Mouse (Mus musculus) embryonic fibroblast, embryonic 13.5 days (primary cell): ENCODE measurements around the gene D330020A13Rik. TPM values are rescaled to one million over a fixed set of nuclear protein-coding genes. Genes with fewer than 3 reads are reported as not detected.
A peak's percentile ranks its signal among the peaks of the same experiment; 100 is the strongest.

Experiments
- H3K27ac ChIP-seq: 2 replicates; pipeline ENCODE4 v1.5.1; 2012; ENCODE audit warnings: low read length, control low read depth, inconsistent platforms; ENCODE audit not compliant: insufficient read depth
- H3K4me1 ChIP-seq: 2 replicates; pipeline ENCODE4 v1.6.1; 2011; ENCODE audit warnings: low read length; ENCODE audit not compliant: control insufficient read depth, insufficient read depth
- H3K4me3 ChIP-seq: 2 replicates; pipeline ENCODE4 v1.5.1; 2011; ENCODE audit warnings: mild to moderate bottlenecking, control low read depth, low read length; ENCODE audit not compliant: insufficient read depth
- CTCF ChIP-seq: IDR thresholded peaks from 2 replicates; pipeline ENCODE4 v1.5.1; 2011; ENCODE audit warnings: mild to moderate bottlenecking, control low read depth, low read length, moderate library complexity, borderline replicate concordance; ENCODE audit not compliant: insufficient read depth
- POLR2A ChIP-seq: IDR thresholded peaks from 2 replicates; pipeline ENCODE4 v1.6.1; 2011; ENCODE audit warnings: low read depth, mild to moderate bottlenecking, control low read depth, low read length, moderate library complexity
- polyA plus RNA-seq: library from polyadenylated mRNA; stranded (reverse); fragments of >200 nt; gene quantifications from 2 replicates; pipeline ENCODE4 v1.2.4, GENCODE M21; 2011; ENCODE audit warnings: low read depth; ENCODE audit not compliant: missing spikeins, insufficient read length

Gene D330020A13Rik
- polyA plus RNA-seq, 1 experiment = not detected

DNA sequence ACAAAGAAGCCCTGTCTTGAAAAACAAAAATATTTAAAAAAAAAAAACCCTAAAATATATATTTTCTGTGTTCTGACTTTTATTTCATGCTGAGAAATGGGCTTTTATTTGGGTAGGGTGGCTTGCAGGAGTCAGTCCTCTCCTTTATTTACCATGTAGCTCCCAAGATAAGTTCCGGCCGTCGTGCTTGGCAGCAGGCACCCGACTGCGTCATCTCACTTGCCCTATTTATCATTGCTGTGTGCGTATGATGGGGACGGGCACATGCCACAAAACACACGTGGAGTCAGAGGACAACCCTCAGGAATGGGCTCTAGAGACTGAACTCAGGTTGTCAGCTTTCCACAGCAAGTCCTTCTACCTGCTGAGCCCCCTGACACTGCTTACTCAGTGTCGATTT is 25.0 kb downstream of the D330020A13Rik start:
- Histone ChIP-seq H3K27ac (no peak overlapping the region), H3K4me1 (no peaks in the 10 kb centered on the region), H3K4me3 (no peak overlapping the region)
- no peak for TF ChIP-seq CTCF
- no peak for TF ChIP-seq POLR2A

DNA sequence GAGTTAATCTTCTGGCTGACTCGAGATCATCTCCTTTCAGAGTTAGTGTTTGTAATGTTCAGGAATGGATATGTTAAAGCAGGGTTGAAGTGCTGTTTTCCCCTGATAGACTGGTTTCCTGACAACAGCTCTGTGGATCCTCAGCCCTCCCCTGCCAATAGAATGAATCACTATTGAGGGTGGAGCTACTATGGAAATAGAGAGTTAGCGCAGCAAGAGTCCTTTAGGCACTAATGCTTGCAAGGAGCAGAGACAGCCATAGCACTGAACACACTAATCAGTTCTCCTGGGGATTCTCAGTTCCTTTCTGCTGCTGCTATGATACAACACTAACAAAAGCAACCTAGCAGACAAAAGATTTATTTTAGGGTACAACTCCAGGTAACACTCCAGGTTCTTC is 26.2 kb downstream of the D330020A13Rik start:
- no peak for TF ChIP-seq POLR2A
- no peak for TF ChIP-seq CTCF
- no peak overlapping the region for H3K4me3 ChIP-seq
- no peak overlapping the region for H3K27ac ChIP-seq
- no peaks in the 10 kb centered on the region for H3K4me1 ChIP-seq

DNA sequence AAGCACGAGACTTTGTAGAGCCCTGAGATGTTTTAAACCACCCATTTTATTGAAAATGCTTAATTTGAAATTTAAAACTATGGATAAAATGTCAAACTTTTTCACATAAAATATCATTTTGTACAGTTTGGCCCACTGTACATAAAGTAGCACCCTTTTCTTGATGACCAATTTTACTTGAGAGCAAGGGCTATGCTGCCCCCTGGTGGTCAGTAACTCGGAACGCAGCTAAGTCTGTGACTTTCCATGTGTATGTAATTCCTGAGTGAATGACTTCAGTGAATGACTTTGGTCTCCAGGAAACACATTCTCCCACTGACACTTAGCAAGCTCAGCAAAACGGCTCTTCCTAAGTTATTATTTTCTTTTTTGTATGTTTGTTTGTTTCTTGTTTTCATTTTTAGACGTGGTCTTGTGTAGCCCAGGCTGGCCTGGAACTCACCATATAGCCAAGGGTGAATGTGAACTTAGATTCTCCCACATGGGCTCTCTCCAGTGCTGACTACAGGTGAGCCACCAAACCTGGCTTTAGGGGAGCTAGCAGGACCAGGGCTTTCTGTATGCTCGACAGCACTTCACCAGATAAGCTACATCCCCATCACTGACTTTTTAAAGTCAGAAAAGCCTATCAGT is 30.2 kb downstream of the D330020A13Rik start:
- H3K27ac ChIP-seq = no peak overlapping the region
- H3K4me1 ChIP-seq = no peaks in the 10 kb centered on the region
- TF ChIP-seq POLR2A (no peak), CTCF (peak; percentile 75; the same call in 1 of the 2 replicates)
- H3K4me3 ChIP-seq = no peak overlapping the region

DNA sequence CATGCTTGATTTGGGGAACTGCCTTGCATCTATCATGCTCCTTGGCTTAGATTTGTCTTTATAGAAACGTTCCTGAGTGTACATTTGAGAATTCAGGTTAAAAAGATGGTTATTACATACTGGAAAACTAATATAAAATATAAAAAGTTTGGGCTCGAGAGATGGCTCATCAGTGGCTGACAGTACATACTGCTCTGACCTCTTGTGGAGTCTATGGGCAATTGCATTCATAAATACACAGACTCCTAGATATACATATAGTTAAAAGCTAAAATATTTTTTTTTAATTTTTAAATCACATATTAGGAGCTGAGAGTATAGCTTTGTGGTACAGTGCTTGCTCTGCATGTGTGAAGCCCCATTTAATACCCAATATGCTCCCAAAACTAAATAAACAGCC is 38.2 kb downstream of the D330020A13Rik start:
- Histone ChIP-seq H3K4me1 (no peaks in the 10 kb centered on the region), H3K27ac (no peak overlapping the region), H3K4me3 (no peak overlapping the region)
- TF ChIP-seq CTCF (no peak), POLR2A (no peak)

DNA sequence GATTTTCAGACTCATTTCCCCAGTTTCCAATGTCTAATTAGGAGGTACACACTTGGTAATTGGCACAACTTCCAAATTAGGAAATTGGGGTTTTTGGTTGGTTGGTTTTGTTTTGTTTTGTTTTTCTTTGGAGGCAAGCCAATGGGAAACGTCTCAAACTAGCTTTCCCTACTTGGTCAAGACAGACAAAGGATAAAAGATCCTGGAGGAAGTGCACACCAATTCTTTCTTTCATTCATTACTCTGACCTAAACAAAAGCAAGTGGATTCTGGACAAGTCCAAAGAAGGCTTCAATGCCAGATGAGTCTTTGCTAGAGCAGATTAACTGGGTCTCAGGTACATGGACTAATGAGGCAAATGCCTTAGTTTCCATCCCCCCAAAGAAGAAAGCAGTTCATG is 49.8 kb downstream of the D330020A13Rik start:
- Histone ChIP-seq H3K4me1 (no peaks in the 10 kb centered on the region), H3K4me3 (no peak overlapping the region), H3K27ac (no peak overlapping the region)
- TF ChIP-seq POLR2A (no peak), CTCF (no peak)

Other genes with a start within 250 kb of the D330020A13Rik start
- not detected in 2 replicates for gene Ninj2, start 201.0 kb upstream of the D330020A13Rik start, polyA plus RNA-seq
- not detected in 2 replicates for gene B4galnt3, start 195 bp downstream of the D330020A13Rik start, polyA plus RNA-seq
- 45.3 and 51.6 TPM in 2 replicates for gene Kdm5a, start 69.8 kb downstream of the D330020A13Rik start, polyA plus RNA-seq
- gene Ccdc77, start 70.0 kb downstream of the D330020A13Rik start, polyA plus RNA-seq = 9.2 and 10.0 TPM in 2 replicates
- 11.7 and 13.3 TPM in 2 replicates for gene Il17ra, start 168.9 kb downstream of the D330020A13Rik start, polyA plus RNA-seq
- gene Tmem121b, start 199.4 kb downstream of the D330020A13Rik start, polyA plus RNA-seq = 0.11 TPM in 1 of 2 replicates, not detected in the other
- gene Hdhd5, start 237.0 kb downstream of the D330020A13Rik start, polyA plus RNA-seq = 8.5 and 10.9 TPM in 2 replicates